Mouse (Mus musculus) MEL (cell line): ENCODE data around the gene 4930505A04Rik.

Experiments used
- CTCF ChIP-seq, 3 experiments: IDR thresholded peaks in 2 of 3; conservative IDR thresholded peaks in 1 of 3; 2 replicates each; pipeline ENCODE4 v1.5.1; 2011 to 2012; ENCODE audit warnings: low read length in 3 of 3, low read depth in 2 of 3, mild to moderate bottlenecking in 2 of 3, improper control_type of control experiment in 1 of 3, inconsistent platforms in 1 of 3, mixed read lengths in 1 of 3, moderate library complexity in 1 of 3; ENCODE audit not compliant: control insufficient read depth in 1 of 3, insufficient read depth in 1 of 3, poor library complexity in 1 of 3, severe bottlenecking in 1 of 3
- E2F4 ChIP-seq: IDR thresholded peaks from 2 replicates; pipeline ENCODE4 v1.6.1; 2011; ENCODE audit warnings: low read depth, low read length, improper control_type of control experiment, borderline replicate concordance
- MEF2A ChIP-seq: IDR thresholded peaks from 2 replicates; pipeline ENCODE4 v1.6.1; 2014; ENCODE audit warnings: low read depth, mild to moderate bottlenecking, inconsistent platforms, low read length, improper control_type of control experiment; ENCODE audit not compliant: poor library complexity, insufficient replicate concordance, severe bottlenecking; ENCODE audit errors: extremely low read depth
- NELFE ChIP-seq: IDR thresholded peaks from 2 replicates; pipeline ENCODE4 v1.6.1; 2011; ENCODE audit warnings: low read depth, low read length, improper control_type of control experiment
- POLR2A ChIP-seq, 2 experiments: IDR thresholded peaks; 2 replicates each; pipeline ENCODE4 v1.6.1; 2011 to 2012; ENCODE audit warnings: low read length in 2 of 2, mild to moderate bottlenecking in 2 of 2, control low read depth in 1 of 2, improper control_type of control experiment in 1 of 2, low read depth in 1 of 2, moderate library complexity in 1 of 2; ENCODE audit not compliant: control insufficient read depth in 1 of 2, insufficient read depth in 1 of 2, poor library complexity in 1 of 2
- POLR2AphosphoS5 ChIP-seq: IDR thresholded peaks from 2 replicates; pipeline ENCODE4 v1.6.1; 2012; ENCODE audit warnings: low read depth, borderline replicate concordance, mild to moderate bottlenecking, inconsistent platforms, low read length, moderate library complexity, mixed read lengths
- RAD21 ChIP-seq: IDR thresholded peaks from 2 replicates; pipeline ENCODE4 v1.6.1; 2011; ENCODE audit warnings: mild to moderate bottlenecking, low read depth, low read length, improper control_type of control experiment
- USF1 ChIP-seq: IDR thresholded peaks from 2 replicates; pipeline ENCODE4 v1.6.1; 2014; ENCODE audit warnings: low read depth, mild to moderate bottlenecking, inconsistent platforms, low read length, improper control_type of control experiment, moderate library complexity
- ZMIZ1 ChIP-seq: IDR thresholded peaks from 2 replicates; pipeline ENCODE4 v1.6.1; 2012; ENCODE audit warnings: low read depth, mild to moderate bottlenecking, inconsistent platforms, low read length, improper control_type of control experiment, moderate library complexity

DNA sequence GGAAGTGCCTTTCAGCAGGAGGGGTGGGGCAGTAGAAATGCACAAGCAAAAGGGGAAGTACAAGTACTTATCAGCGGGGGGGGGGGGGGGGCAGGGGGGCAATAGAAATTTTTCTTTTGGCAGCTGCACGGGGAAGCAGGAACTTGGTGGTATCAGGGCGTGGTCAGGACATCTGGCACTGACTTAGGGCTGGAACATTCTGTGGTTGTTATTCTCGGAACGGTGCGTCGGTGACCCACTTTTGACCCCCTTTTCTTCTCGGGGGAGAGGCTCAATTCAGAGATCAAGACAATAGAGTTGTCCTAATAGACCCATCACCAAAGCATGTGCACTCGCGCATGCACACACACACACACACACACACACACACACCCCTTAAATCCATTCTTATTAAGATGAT, 16.6 kb upstream of the 4930505A04Rik start:
- TF ChIP-seq RAD21 (no peak), POLR2A (IDR thresholded peaks at IDR 0.05; ENCODE audit: control insufficient read depth in 1 of 2, insufficient read depth in 1 of 2, low read depth in 1 of 2, low read length in 2 of 2, poor library complexity in 1 of 2) (no peak), NELFE (no peak), E2F4 (no peak), USF1 (no peak), MEF2A (no peak), CTCF (IDR thresholded peaks at IDR 0.05 in 2 of 3, conservative IDR thresholded peaks at IDR 0.05 in 1 of 3; ENCODE audit: control insufficient read depth in 1 of 3, insufficient read depth in 1 of 3, low read depth in 2 of 3, low read length in 3 of 3, poor library complexity in 1 of 3, severe bottlenecking in 1 of 3) (no peak), ZMIZ1 (no peak), POLR2AphosphoS5 (no peak)
